Mouse (Mus musculus) liver, embryonic 14.5 days (tissue): ENCODE results near the gene Dner. TPM values are rescaled to one million over a fixed set of nuclear protein-coding genes. Genes with fewer than 3 reads are reported as not detected.

Experiments used
- ATAC-seq: fragments of 200-750 bp; cut with Nextera tagmentation; 2 replicates; pipeline ENCODE4 v1.8.0; 2017; ENCODE audit warnings: moderate number of reproducible peaks, mild to moderate bottlenecking, moderate library complexity; ENCODE audit not compliant: insufficient read depth
- DNase-seq, 3 experiments: peaks; one replicate each; pipeline ENCODE4 v3.0.0-alpha.2; 2012 to 2013; ENCODE audit warnings: low read depth in 3 of 3, low spot score in 3 of 3
- H3K27ac ChIP-seq: fragments of 300-500 bp; sonication (generic); 2 replicates; pipeline ENCODE4 v1.5.1; 2014; ENCODE audit warnings: moderate library complexity, mild to moderate bottlenecking, control low read depth, inconsistent platforms
- H3K27me3 ChIP-seq: fragments of 300-500 bp; sonication (generic); 2 replicates; pipeline ENCODE4 v1.6.1; 2014; ENCODE audit warnings: mild to moderate bottlenecking, low read length, moderate library complexity; ENCODE audit not compliant: control insufficient read depth, insufficient read depth
- H3K36me3 ChIP-seq: fragments of 300-500 bp; sonication (generic); replicated peaks from 2 replicates; pipeline ENCODE4 v1.6.1; 2014; ENCODE audit warnings: low read depth; ENCODE audit not compliant: control insufficient read depth, insufficient read depth
- H3K4me1 ChIP-seq, 2 experiments: fragments of 200-500 bp in 1 of 2; fragments of 300-500 bp in 1 of 2; sonication (generic) in 1 of 2; replicated peaks; 2 replicates each; pipeline ENCODE4 v1.6.1; 2012 to 2014; ENCODE audit warnings: antibody characterized with exemption in 1 of 2, inconsistent platforms in 1 of 2, low read length in 1 of 2; ENCODE audit not compliant: control insufficient read depth in 2 of 2, insufficient read depth in 2 of 2
- H3K4me2 ChIP-seq: fragments of 300-500 bp; sonication (generic); 2 replicates; pipeline ENCODE4 v1.6.1; 2014; ENCODE audit warnings: low read depth, mild to moderate bottlenecking, control low read depth, moderate library complexity
- H3K4me3 ChIP-seq, 2 experiments: fragments of 200-500 bp in 1 of 2; fragments of 300-500 bp in 1 of 2; sonication (generic) in 1 of 2; 2 replicates each; pipeline ENCODE4 v1.5.1; 2012 to 2014; ENCODE audit warnings: low read depth in 2 of 2, low read length in 2 of 2, mild to moderate bottlenecking in 2 of 2, control low read depth in 1 of 2, inconsistent platforms in 1 of 2, moderate library complexity in 1 of 2; ENCODE audit not compliant: insufficient read depth in 1 of 2
- H3K9ac ChIP-seq: fragments of 300-500 bp; sonication (generic); replicated peaks from 2 replicates; pipeline ENCODE4 v1.6.1; 2014; ENCODE audit warnings: mild to moderate bottlenecking, control low read depth, moderate library complexity
- H3K9me3 ChIP-seq: fragments of 300-500 bp; sonication (generic); 2 replicates; pipeline ENCODE4 v1.6.1; 2016; ENCODE audit warnings: low read length, mixed read lengths; ENCODE audit not compliant: control insufficient read depth
- CTCF ChIP-seq: IDR thresholded peaks from 2 replicates; pipeline ENCODE4 v1.5.1; 2016; ENCODE audit warnings: antibody characterized with exemption, low read depth, control low read depth
- EP300 ChIP-seq: IDR thresholded peaks from 2 replicates; pipeline ENCODE4 v1.6.1; 2016; ENCODE audit warnings: antibody characterized with exemption, low read depth
- WGBS: fragments of 180-500 bp; shearing (Covaris S2); extraction: QIAGEN DNeasy Blood & Tissue Kit; methylation state at CpG from one replicate; pipeline ENCODE4 v1.1.7; 2014; ENCODE audit not compliant: insufficient replicate concordance; 5-methylcytosine and 5-hydroxymethylcytosine counted together
- polyA plus RNA-seq, 2 experiments: library from polyadenylated mRNA; depleted of rRNA in 1 of 2; stranded (reverse) in 1 of 2; unstranded in 1 of 2; fragments of >200 nt; fragmentation: Nextera tagmentation in 1 of 2; extraction: Ambion mirVana in 1 of 2; gene quantifications; 2 replicates each; pipeline versions ENCODE4 v1.2.1 to v1.2.3; 2012 to 2014

The Dner gene
- polyA plus RNA-seq, 2 experiments: 0.02 TPM; not detected in 1

DNA sequence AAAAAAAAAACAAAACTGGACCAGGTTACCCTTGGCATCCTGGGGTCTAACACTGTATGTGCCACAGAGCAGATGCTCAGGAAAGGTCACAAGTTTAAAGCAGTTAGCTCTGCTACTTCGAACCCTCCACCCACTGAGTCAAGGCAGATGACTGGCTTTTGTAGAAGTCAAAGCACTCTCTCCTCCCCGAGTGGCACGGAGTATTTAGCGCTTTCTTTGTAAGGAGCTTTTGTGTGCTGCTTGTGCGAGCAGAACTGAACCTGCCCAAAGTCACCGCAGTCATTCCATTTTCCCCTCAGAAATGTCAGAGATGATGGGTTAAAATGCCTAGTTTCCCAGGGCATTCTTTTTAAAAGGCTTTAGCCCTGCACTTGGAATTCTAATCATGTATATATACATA is 59.1 kb downstream of the Dner start:
- WGBS: 45% methylated on average over 6 of the region's 6 CpGs
- ATAC-seq (no peak), DNase-seq (no peak)
- no peak for TF ChIP-seq CTCF
- TF ChIP-seq EP300: no peak
- Histone ChIP-seq H3K4me3 (no peak overlapping the region), H3K9me3 (no peaks in the 10 kb centered on the region), H3K27ac (no peak overlapping the region), H3K4me2 (no peak overlapping the region), H3K36me3 (no peaks in the 10 kb centered on the region), H3K27me3 (no peaks in the 10 kb centered on the region), H3K4me1 (no peaks in the 10 kb centered on the region), H3K9ac (no peak overlapping the region)

DNA sequence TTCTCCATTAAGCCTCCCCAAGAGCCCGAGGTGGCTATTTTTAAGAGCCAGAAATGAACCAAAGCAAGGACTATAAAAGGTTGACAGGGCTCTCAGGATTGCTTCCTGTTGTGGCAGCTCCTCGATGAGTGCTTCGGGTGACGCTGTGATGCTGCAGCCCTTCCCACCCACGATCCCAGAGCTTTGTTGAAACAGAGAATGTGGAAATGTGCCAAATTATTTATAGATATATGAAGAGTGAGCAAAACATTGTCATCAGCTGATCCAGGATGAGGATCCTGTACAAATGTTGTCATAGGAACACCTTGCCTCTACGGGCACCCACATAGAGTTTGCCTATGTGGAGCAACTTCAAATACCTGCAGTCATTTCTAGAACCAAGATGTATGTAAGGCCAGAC is 67.8 kb downstream of the Dner start:
- H3K9ac ChIP-seq: no peak overlapping the region
- ATAC-seq: no peak
- H3K4me3 ChIP-seq: no peak overlapping the region
- DNase-seq: no peak
- no peaks in the 10 kb centered on the region for H3K9me3 ChIP-seq
- no peak for TF ChIP-seq CTCF
- TF ChIP-seq EP300: no peak
- no peaks in the 10 kb centered on the region for H3K27me3 ChIP-seq
- no peaks in the 10 kb centered on the region for H3K4me1 ChIP-seq
- no peak overlapping the region for H3K27ac ChIP-seq
- H3K36me3 ChIP-seq: no peaks in the 10 kb centered on the region
- no peak overlapping the region for H3K4me2 ChIP-seq
- 56% methylated on average over 6 of the region's 6 CpGs for WGBS

DNA sequence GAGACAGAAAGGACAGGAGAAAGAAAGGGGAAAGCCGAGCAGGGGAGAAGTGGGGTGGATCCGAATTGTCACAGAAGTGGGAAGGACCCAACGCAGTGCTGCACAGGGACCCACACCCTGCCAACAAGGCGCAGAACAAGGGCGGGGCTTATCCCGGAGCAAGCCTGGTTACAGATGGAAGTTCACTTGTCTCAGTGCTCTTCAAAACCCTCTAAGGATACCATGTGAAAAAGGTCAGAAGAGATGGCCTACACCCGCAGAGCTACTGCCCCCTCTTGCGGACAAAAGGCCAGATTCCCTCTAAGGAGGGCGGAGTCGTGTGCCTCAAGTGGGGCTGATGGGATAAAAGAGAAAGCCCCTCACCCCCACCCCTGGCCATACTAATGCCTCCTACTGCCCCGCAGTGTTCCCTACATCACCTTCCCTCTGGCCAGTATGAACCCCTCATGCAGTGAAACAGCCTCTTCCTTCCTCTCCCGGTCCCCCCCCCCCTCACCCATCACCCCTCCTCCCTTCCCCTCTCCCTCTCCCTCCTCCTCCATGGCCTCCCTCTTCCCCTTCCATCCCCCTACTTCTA is 73.0 kb downstream of the Dner start:
- no peak overlapping the region for H3K4me3 ChIP-seq
- no peaks in the 10 kb centered on the region for H3K4me1 ChIP-seq
- H3K27ac ChIP-seq: no peak overlapping the region
- H3K27me3 ChIP-seq: no peaks in the 10 kb centered on the region
- H3K9me3 ChIP-seq: no peaks in the 10 kb centered on the region
- ATAC-seq (no peak), DNase-seq (no peak)
- H3K4me2 ChIP-seq: no peak overlapping the region
- H3K9ac ChIP-seq: no peak overlapping the region
- H3K36me3 ChIP-seq: no peaks in the 10 kb centered on the region
- no peak for TF ChIP-seq CTCF
- TF ChIP-seq EP300: no peak
- WGBS: 17% methylated on average over 12 of the region's 12 CpGs

DNA sequence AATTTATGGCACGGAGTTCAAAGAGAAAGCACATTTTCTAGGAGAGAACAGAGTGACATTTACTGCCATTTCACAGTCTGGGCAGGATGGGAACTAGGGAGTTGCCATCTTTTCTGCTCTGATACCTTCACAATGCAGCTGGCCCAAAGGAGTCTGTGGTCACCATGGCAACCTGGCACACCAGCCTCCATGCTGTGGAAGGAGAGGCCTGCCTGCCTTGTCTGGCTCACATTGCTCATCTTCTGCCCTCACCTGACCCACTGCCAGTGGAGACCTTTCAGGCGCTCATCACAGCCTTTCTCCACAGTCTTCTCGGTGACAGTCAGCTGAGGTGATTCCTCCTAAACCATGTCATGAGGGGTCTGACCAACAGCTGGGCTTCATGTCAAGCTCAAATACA is 74.7 kb downstream of the Dner start:
- WGBS: 70% methylated on average over 3 of the region's 3 CpGs
- TF ChIP-seq EP300: no peak
- TF ChIP-seq CTCF: no peak
- Histone ChIP-seq H3K36me3 (no peaks in the 10 kb centered on the region), H3K27ac (no peak overlapping the region), H3K27me3 (no peaks in the 10 kb centered on the region), H3K9me3 (no peaks in the 10 kb centered on the region), H3K4me3 (no peak overlapping the region), H3K9ac (no peak overlapping the region), H3K4me1 (no peaks in the 10 kb centered on the region), H3K4me2 (no peak overlapping the region)
- ATAC-seq (no peak), DNase-seq (no peak)

DNA sequence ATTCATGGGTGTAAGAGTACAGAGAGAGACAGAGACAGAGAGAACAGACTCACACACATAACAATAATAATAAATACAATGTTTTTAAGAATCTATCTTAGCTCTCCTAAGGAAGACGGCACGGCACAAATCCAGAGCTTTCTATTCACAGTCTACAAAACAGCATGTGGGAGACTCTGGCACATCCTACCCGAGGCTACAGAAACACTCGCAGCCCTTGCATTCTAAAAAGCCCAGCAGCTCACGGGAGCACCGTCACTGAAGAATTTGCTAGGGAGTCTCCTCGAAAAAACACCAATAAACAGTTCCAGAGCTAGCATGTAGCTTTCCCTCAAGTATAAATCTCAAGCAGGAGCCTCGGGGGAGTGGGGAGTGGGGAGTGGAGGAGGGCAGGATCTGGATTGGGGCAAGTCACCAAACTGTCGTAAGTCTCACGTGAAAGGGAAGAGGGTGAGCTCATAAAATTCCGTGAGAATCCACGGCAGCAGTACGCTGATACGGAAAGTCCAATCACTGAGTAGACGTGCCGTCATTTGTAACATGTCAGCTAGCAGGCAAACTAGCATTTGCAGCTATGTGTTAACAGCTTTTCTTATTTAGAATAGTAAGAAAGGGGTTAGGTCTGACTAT is 76.8 kb downstream of the Dner start:
- ATAC-seq: no peak
- Histone ChIP-seq H3K4me2 (no peak overlapping the region), H3K27me3 (no peaks in the 10 kb centered on the region), H3K4me1 (no peaks in the 10 kb centered on the region), H3K4me3 (no peak overlapping the region), H3K9me3 (no peaks in the 10 kb centered on the region), H3K27ac (no peak overlapping the region), H3K9ac (no peak overlapping the region), H3K36me3 (no peaks in the 10 kb centered on the region)
- WGBS: 62% methylated on average over 16 of the region's 16 CpGs
- no peak for TF ChIP-seq EP300
- TF ChIP-seq CTCF: no peak
- DNase-seq: no peak
